Comparison of ENCODE assay signal across 24 mouse cellular contexts in genomic region chr7:140859997-140860396, GRCm38 (mm10). TPM values are rescaled to one million over a fixed set of nuclear protein-coding genes. Genes with fewer than 3 reads are reported as not detected.
"Had no signal": no experiment of that assay in that cellular context is flagged by ENCODE, and none has a peak within 500 bp of the region (broad histone marks: within the 10 kb centered on the region; RNA-seq: fewer than 3 reads in every experiment).

No protein-coding gene starts in this region.

- DNase-seq: kidney, adult 2 months; kidney, postnatal 14 days; layer of hippocampus, adult 9-11 months; layer of hippocampus, postnatal 36 days; liver; liver, embryonic 13.5 days; liver, postnatal 0 days; lung, postnatal 14 days; thymus, adult 2 months; thymus, postnatal 25 days had no signal

- ATAC-seq: intestine, embryonic 16.5 days; liver, postnatal 0 days had no signal

- H3K4me2 ChIP-seq: kidney, embryonic 15.5 days; limb, embryonic 12.5 days; lung, embryonic 15.5 days; midbrain, embryonic 12.5 days; stomach, embryonic 15.5 days had no signal

- H3K27ac ChIP-seq: kidney, embryonic 15.5 days; limb, embryonic 12.5 days; liver, embryonic 13.5 days; lung, embryonic 15.5 days; macrophage; midbrain, embryonic 12.5 days; stomach, embryonic 15.5 days had no signal

- H3K4me3 ChIP-seq: kidney, embryonic 15.5 days; limb, embryonic 12.5 days; lung, embryonic 15.5 days; midbrain, embryonic 12.5 days; stomach, embryonic 15.5 days had no signal

- H3K27me3 ChIP-seq: kidney, embryonic 15.5 days; limb, embryonic 12.5 days; liver, embryonic 13.5 days; lung, embryonic 15.5 days; megakaryocyte, embryonic 14.5 days; midbrain, embryonic 12.5 days; stomach, embryonic 15.5 days had no signal

- H3K9me3 ChIP-seq: kidney, embryonic 15.5 days; limb, embryonic 12.5 days; liver, embryonic 13.5 days; lung, embryonic 15.5 days; megakaryocyte, embryonic 14.5 days; midbrain, embryonic 12.5 days; stomach, embryonic 15.5 days had no signal

- H3K9ac ChIP-seq: limb, embryonic 12.5 days; liver, embryonic 13.5 days; liver, postnatal 0 days; midbrain, embryonic 12.5 days; stomach, embryonic 15.5 days had no signal

RNA-seq across cellular contexts. Expression of gene Gm45785, which starts 3.9 kb away (rescaled TPM):
- polyA plus RNA-seq: intestine, embryonic 16.5 days; kidney, adult 2 months; kidney, embryonic 15.5 days; large intestine, adult 2 months; liver, embryonic 13.5 days; liver, postnatal 0 days; lung, embryonic 15.5 days; macrophage; midbrain, postnatal 0 days; spleen, adult 2 months; stomach, embryonic 15.5 days; testis, adult 2 months; thymus, adult 2 months; urinary bladder, adult 2 months had no signal

RNA-seq across cellular contexts. Expression of gene Odf3, which starts 12.4 kb away (rescaled TPM):
- polyA plus RNA-seq: intestine, embryonic 16.5 days; kidney, embryonic 15.5 days; large intestine, adult 2 months; limb, embryonic 12.5 days; liver, embryonic 13.5 days; liver, postnatal 0 days; lung, embryonic 15.5 days; macrophage; midbrain, embryonic 12.5 days; spleen, adult 2 months; stomach, embryonic 15.5 days; thymus, adult 2 months; urinary bladder, adult 2 months had no signal

RNA-seq across cellular contexts. Expression of gene Scgb1c1, which starts 14.7 kb away (rescaled TPM):
- polyA plus RNA-seq: intestine, embryonic 16.5 days; kidney, embryonic 15.5 days; large intestine, adult 2 months; limb, embryonic 12.5 days; liver, embryonic 13.5 days; liver, postnatal 0 days; lung, embryonic 15.5 days; macrophage; midbrain, embryonic 12.5 days; midbrain, postnatal 0 days; neural tube, embryonic 14.5 days; stomach, embryonic 15.5 days; testis, adult 2 months; urinary bladder, adult 2 months had no signal
